Mouse (Mus musculus): ENCODE measurements at regions not wholly inside any gene's neighbourhood (a gene's known extent, or its start where the extent isn't known, plus 50 kb on each side); places are given as distances from the start of the nearest gene placed in this dataset.

DNA sequence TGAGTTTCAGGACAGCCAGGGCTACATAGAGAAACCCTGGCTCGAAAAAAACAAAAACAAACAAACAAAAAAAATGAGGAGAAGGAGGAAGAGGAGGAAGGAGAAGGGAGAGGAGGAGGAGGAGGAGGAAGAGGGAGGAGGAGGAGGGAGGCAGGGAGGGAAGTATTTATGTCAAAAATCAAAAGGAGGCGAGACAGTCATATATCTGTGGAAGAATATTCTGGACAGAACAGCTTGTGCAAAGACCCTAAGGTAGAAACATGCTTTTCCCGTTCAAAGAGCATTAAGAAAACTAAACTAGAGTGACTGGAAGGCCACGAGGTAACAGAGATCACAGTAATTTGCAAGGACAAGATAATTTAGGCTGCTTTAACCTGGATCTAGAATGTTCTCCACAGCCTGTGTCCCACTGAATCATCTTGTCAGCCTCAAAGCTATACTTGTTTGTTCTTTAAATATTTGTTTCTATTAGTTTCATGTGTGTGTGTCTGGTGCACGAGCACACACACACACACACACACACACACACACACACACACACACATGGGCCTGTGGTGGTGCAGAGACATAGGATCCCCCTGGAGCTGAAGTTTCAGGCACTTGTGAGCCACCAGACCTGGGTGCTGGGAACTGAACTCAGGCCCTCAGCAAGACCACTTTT, 50.5 kb upstream of the Cpsf6 start:
- ATAC-seq (no peak), DNase-seq (no peak)
- Histone ChIP-seq H3K4me3 (ENCODE audit: low read depth, low read length) (no peak overlapping the region), H3K36me3 (replicated peaks; ENCODE audit: insufficient read depth, low read length) (no peaks in the 10 kb centered on the region), H3K27ac (ENCODE audit: low read depth) (no peak overlapping the region), H3K4me1 (ENCODE audit: insufficient read depth) (peaks cover 5% of the 10 kb centered on the region), H3K9me3 (ENCODE audit: low read length) (no peaks in the 10 kb centered on the region), H3K4me2 (ENCODE audit: low read depth, low read length) (no peak overlapping the region), H3K9ac (replicated peaks) (no peak overlapping the region), H3K27me3 (ENCODE audit: insufficient read depth, low read length) (no peaks in the 10 kb centered on the region)
- no peak for TF ChIP-seq CTCF (IDR thresholded peaks at IDR 0.05; ENCODE audit: low read depth)
- no peak for TF ChIP-seq EP300 (IDR thresholded peaks at IDR 0.05; ENCODE audit: low read depth)
- 71% methylated on average over 5 of the region's 5 CpGs for WGBS (ENCODE audit: insufficient replicate concordance)

DNA sequence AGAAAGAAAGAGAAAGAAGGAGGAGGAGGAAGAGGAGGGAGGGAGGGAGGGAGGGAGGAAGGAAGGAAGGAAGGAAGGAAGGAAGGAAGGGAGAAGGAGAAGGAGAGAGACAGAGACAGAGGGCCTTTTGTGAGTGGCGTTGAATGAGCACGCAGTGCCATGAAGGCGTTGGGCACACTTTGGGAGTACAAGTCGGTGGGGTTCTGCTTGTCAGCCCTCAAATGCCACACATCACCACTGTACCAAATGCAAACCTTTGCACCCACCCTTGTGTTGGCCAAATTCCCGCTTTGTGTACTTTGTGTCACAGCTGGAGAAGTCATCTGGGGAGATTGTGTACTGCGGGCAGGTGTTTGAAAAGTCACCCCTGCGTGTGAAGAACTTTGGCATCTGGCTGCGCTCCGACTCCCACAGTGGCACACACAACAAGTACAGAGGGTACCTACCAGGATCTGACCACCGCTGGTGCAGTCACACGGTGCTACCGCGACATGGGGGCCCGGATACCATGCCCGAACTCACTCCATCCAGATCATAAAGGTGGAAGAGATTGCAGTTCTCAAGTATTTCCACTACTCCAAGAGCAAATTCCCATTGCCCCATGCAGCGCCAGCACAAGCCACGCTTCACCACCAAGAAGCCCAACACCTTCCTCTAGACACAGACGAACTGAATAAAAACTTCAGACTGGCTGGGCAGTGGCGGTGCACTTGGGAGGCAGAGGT, 49.8 kb upstream of the Cpsf6 start:
- no peak for DNase-seq
- no peaks in the 10 kb centered on the region for H3K36me3 ChIP-seq (replicated peaks; ENCODE audit: insufficient read depth, low read length)
- H3K4me1 ChIP-seq (ENCODE audit: insufficient read depth) = no peaks in the 10 kb centered on the region
- H3K4me2 ChIP-seq (ENCODE audit: low read depth, low read length) = no peak overlapping the region
- no peaks in the 10 kb centered on the region for H3K27me3 ChIP-seq (ENCODE audit: insufficient read depth, low read length)
- no peak overlapping the region for H3K9ac ChIP-seq (replicated peaks)
- WGBS (ENCODE audit: insufficient replicate concordance) = 86% methylated on average over 19 of the region's 19 CpGs
- no peak overlapping the region for H3K4me3 ChIP-seq (ENCODE audit: low read depth, low read length)
- TF ChIP-seq CTCF (IDR thresholded peaks at IDR 0.05; ENCODE audit: low read depth) = no peak
- no peak for TF ChIP-seq EP300 (IDR thresholded peaks at IDR 0.05; ENCODE audit: low read depth)
- H3K9me3 ChIP-seq (ENCODE audit: low read length) = no peaks in the 10 kb centered on the region
- no peak for ATAC-seq
- H3K27ac ChIP-seq (ENCODE audit: low read depth) = no peak overlapping the region
